Mouse (Mus musculus) CH12.LX (cell line): ENCODE measurements around the gene Rgs11. TPM values are rescaled to one million over a fixed set of nuclear protein-coding genes. Genes with fewer than 3 reads are reported as not detected.
A peak's percentile ranks its signal among the peaks of the same experiment; 100 is the strongest.
"Not testable (repeated sequence)": the region's sequence is repeated elsewhere in the genome, so short reads cannot be mapped to it uniquely, and the experiment has no call there.

Experiments
- DNase-seq: peaks from one replicate; pipeline ENCODE4 v3.0.0-alpha.2; 2013; ENCODE audit errors: extremely low read depth
- H3K27ac ChIP-seq: 2 replicates; pipeline ENCODE4 v1.5.1; 2012; ENCODE audit warnings: low read depth, mild to moderate bottlenecking, control low read depth, moderate library complexity; ENCODE audit not compliant: insufficient read depth
- H3K27me3 ChIP-seq: replicated peaks from 2 replicates; pipeline ENCODE3; 2012; ENCODE audit warnings: inconsistent platforms
- H3K36me3 ChIP-seq, 2 experiments: replicated peaks in 1 of 2; 2 replicates each; pipeline versions ENCODE3 to v1.6.1; 2012; ENCODE audit warnings: inconsistent platforms in 1 of 2, low read length in 1 of 2, mild to moderate bottlenecking in 1 of 2, mixed read lengths in 1 of 2, moderate library complexity in 1 of 2; ENCODE audit not compliant: control insufficient read depth in 1 of 2, insufficient read depth in 1 of 2
- H3K4me1 ChIP-seq, 2 experiments: 2 replicates each; pipeline ENCODE4 v1.6.1; 2012; ENCODE audit warnings: inconsistent platforms in 1 of 2, moderate library complexity in 1 of 2; ENCODE audit not compliant: insufficient read depth in 2 of 2, control insufficient read depth in 1 of 2
- H3K4me2 ChIP-seq: 2 replicates; pipeline ENCODE4 v1.6.1; 2012; ENCODE audit warnings: low read depth, mild to moderate bottlenecking, control low read depth; ENCODE audit not compliant: poor library complexity, insufficient read depth, severe bottlenecking
- H3K4me3 ChIP-seq, 3 experiments: fragments of 150-350 bp in 1 of 3; sonication (generic) in 1 of 3; replicated peaks in 1 of 3; 2 replicates each; pipeline versions ENCODE3 to v1.5.1; 2011 to 2012; ENCODE audit warnings: low read depth in 2 of 3, low read length in 2 of 3, mild to moderate bottlenecking in 2 of 3, moderate library complexity in 2 of 3, control low read depth in 1 of 3, improper control_type of control experiment in 1 of 3, inconsistent platforms in 1 of 3, mixed read lengths in 1 of 3; ENCODE audit not compliant: poor library complexity in 1 of 3
- H3K79me2 ChIP-seq: replicated peaks from 2 replicates; pipeline ENCODE4 v1.6.1; 2012; ENCODE audit warnings: mild to moderate bottlenecking, moderate library complexity; ENCODE audit not compliant: control insufficient read depth, poor library complexity, insufficient read depth, severe bottlenecking; ENCODE audit errors: extremely low read depth
- H3K9ac ChIP-seq: 2 replicates; pipeline ENCODE4 v1.6.1; 2012; ENCODE audit warnings: low read depth, mild to moderate bottlenecking, control low read depth, moderate library complexity; ENCODE audit not compliant: insufficient read depth
- H3K9me3 ChIP-seq: replicated peaks from 2 replicates; pipeline ENCODE3; 2012; ENCODE audit warnings: low read length, inconsistent platforms, mixed read lengths
- CHD1 ChIP-seq: IDR thresholded peaks from 2 replicates; pipeline ENCODE4 v1.6.1; 2012; ENCODE audit warnings: low read depth, low read length, improper control_type of control experiment, inconsistent platforms
- CTCF ChIP-seq, 2 experiments: IDR thresholded peaks in 1 of 2; conservative IDR thresholded peaks in 1 of 2; 2 replicates each; pipeline ENCODE4 v1.5.1; 2011 to 2012; ENCODE audit warnings: low read depth in 2 of 2, low read length in 2 of 2, improper control_type of control experiment in 1 of 2, inconsistent platforms in 1 of 2, mild to moderate bottlenecking in 1 of 2, moderate library complexity in 1 of 2
- EP300 ChIP-seq: IDR thresholded peaks from 2 replicates; pipeline ENCODE4 v1.6.1; 2011; ENCODE audit warnings: low read length, improper control_type of control experiment
- ETS1 ChIP-seq: conservative IDR thresholded peaks from 2 replicates; pipeline ENCODE4 v1.6.1; 2012; ENCODE audit warnings: low read depth, mild to moderate bottlenecking, inconsistent platforms, low read length, improper control_type of control experiment, moderate library complexity
- MEF2A ChIP-seq: IDR thresholded peaks from 2 replicates; pipeline ENCODE4 v1.6.1; 2014; ENCODE audit warnings: low read depth, mild to moderate bottlenecking, inconsistent platforms, low read length, improper control_type of control experiment, borderline replicate concordance
- MXI1 ChIP-seq: IDR thresholded peaks from 2 replicates; pipeline ENCODE4 v1.6.1; 2011; ENCODE audit warnings: mild to moderate bottlenecking, low read depth, low read length, improper control_type of control experiment
- MYC ChIP-seq: IDR thresholded peaks from 2 replicates; pipeline ENCODE4 v1.6.1; 2011; ENCODE audit warnings: low read depth, mild to moderate bottlenecking, improper control_type of control experiment, low read length
- NELFE ChIP-seq: IDR thresholded peaks from 2 replicates; pipeline ENCODE4 v1.6.1; 2011; ENCODE audit warnings: low read depth, low read length, improper control_type of control experiment
- NRF1 ChIP-seq: IDR thresholded peaks from 2 replicates; pipeline ENCODE4 v1.6.1; 2014; ENCODE audit warnings: low read depth, mild to moderate bottlenecking, inconsistent platforms, low read length, improper control_type of control experiment, moderate library complexity
- PAX5 ChIP-seq: IDR thresholded peaks from 2 replicates; pipeline ENCODE4 v1.6.1; 2012; ENCODE audit warnings: low read length, inconsistent platforms, mixed read lengths
- POLR2AphosphoS2 ChIP-seq: IDR thresholded peaks from 2 replicates; pipeline ENCODE4 v1.6.1; 2011; ENCODE audit warnings: low read depth, low read length, improper control_type of control experiment
- RCOR1 ChIP-seq: conservative IDR thresholded peaks from 2 replicates; pipeline ENCODE4 v1.6.1; 2012; ENCODE audit warnings: low read depth, mild to moderate bottlenecking, inconsistent platforms, low read length, improper control_type of control experiment
- SIN3A ChIP-seq: IDR thresholded peaks from 2 replicates; pipeline ENCODE4 v1.6.1; 2012; ENCODE audit warnings: low read length, improper control_type of control experiment, inconsistent platforms
- TBP ChIP-seq: conservative IDR thresholded peaks from 2 replicates; pipeline ENCODE4 v1.6.1; 2011; ENCODE audit warnings: low read depth, low read length, improper control_type of control experiment
- TCF12 ChIP-seq: IDR thresholded peaks from 2 replicates; pipeline ENCODE4 v1.6.1; 2014; ENCODE audit warnings: low read depth, mild to moderate bottlenecking, inconsistent platforms, low read length, improper control_type of control experiment
- ZKSCAN1 ChIP-seq: IDR thresholded peaks from 2 replicates; pipeline ENCODE4 v1.6.1; 2012; ENCODE audit warnings: low read depth, inconsistent platforms, low read length, improper control_type of control experiment, borderline replicate concordance
- ZMIZ1 ChIP-seq: IDR thresholded peaks from 2 replicates; pipeline ENCODE4 v1.6.1; 2012; ENCODE audit warnings: low read depth, mild to moderate bottlenecking, inconsistent platforms, low read length, improper control_type of control experiment
- ZNF384 ChIP-seq: IDR thresholded peaks from 2 replicates; pipeline ENCODE4 v1.6.1; 2012; ENCODE audit warnings: low read depth, low read length, improper control_type of control experiment, inconsistent platforms
- dilution Hi-C: fragments of 300-500 bp; cut with MboI; formaldehyde crosslinking; loops from 2 replicates; pipeline ENCODE4 v1.14.3; 2020; ENCODE audit warnings: low sequenced_read_pairs; ENCODE audit not compliant: extremely low pct_unique_long_range_greater_than_20kb, extremely low pct_ligation_motif_present
- in situ Hi-C: fragments of 300-500 bp; cut with MboI; formaldehyde crosslinking; loops from 3 replicates; pipeline ENCODE4 v1.14.3; 2019; ENCODE audit warnings: low sequenced_read_pairs, low pct_ligation_motif_present, low pct_unique_long_range_greater_than_20kb, mixed read lengths
- polyA plus RNA-seq: library from polyadenylated mRNA; unstranded; fragments of >175 nt; gene quantifications from 2 replicates; pipeline ENCODE4 v1.2.1, GENCODE M21; 2012; ENCODE audit warnings: low read depth; ENCODE audit not compliant: insufficient read length
- total RNA-seq, 2 experiments: library from RNA; depleted of rRNA; stranded (reverse); fragments of 300-350 nt in 1 of 2; fragments of >200 nt in 1 of 2; gene quantifications; 2 replicates each; pipeline ENCODE4 v1.2.3; 2012 to 2014

Gene Rgs11
- total and polyA plus RNA-seq, 3 experiments: 0.13 to 8.1 (median 0.40) TPM

DNA sequence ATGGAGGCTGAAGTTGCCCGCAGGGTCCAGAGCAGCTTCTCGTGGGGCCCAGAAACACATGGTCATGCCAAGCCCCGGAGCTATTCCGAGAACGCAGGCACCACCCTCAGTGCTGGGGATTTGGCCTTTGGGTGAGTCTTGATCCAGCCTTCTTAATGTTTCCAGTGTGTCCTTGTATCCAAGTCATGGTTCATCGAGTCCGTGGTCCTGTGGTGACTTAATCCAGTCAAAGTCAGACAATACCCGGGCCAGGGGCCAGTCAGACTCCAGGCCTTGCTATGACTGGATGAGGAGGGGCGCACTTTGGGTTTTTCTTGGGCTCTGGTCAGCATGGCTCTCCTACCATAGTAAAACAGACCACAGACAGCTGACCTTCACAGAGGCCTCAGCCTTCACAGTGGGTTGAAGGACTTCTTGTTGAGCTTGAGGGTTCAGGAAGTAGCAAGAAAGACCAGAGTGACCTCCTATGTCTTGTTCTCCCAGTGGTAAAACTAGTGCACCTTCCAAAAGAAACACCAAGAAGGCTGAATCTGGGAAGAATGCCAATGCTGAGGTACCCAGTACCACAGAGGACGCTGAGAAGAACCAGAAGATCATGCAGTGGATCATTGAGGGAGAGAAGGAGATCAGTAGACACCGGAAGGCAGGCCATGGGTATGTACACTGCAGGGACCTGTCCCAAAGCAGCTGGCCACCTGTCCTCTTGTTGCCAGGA, 14.5 kb upstream of the Rgs11 start:
- no peaks in the 10 kb centered on the region for H3K27me3 ChIP-seq
- TF ChIP-seq TBP (no peak), ZMIZ1 (no peak), RCOR1 (no peak), ETS1 (no peak), SIN3A (no peak), MYC (no peak), CHD1 (no peak), EP300 (no peak), TCF12 (no peak), PAX5 (no peak), NELFE (no peak), NRF1 (no peak), ZKSCAN1 (no peak), MXI1 (no peak), ZNF384 (no peak), POLR2AphosphoS2 (no peak), MEF2A (no peak)
- TF ChIP-seq, all 38 proteins: peak for 0
- Histone ChIP-seq H3K27ac (no peak overlapping the region), H3K79me2 (no peaks in the 10 kb centered on the region), H3K9me3 (no peaks in the 10 kb centered on the region), H3K4me1 (no peaks in the 10 kb centered on the region), H3K9ac (no peak overlapping the region), H3K36me3 (peaks cover 71 to 93% of the 10 kb centered on the region in 2 experiments), H3K4me2 (no peak overlapping the region), H3K4me3 (no peak overlapping the region)
- dilution Hi-C loops (no loop called here), in situ Hi-C loops (no loop called here)
- no peak for DNase-seq

DNA sequence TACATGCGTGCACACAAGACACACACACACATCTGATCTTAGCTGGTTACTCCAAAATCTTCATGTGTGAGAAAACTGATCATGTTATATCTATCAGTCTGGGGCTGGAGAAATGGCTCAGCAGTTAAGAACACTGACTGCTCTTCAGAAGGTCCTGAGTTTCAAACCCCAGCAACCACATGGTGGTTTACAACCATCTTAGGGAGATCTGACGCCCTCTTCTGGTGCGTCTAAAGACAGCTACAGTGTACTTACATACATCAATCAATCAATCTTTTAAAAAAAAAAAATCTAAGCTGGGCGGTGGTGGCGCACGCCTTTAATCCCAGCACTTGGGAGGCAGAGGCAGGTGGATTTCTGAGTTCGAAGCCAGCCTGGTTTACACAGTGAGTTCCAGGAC, 11.3 kb upstream of the Rgs11 start:
- DNase-seq, H3K9ac ChIP-seq, H3K9me3 ChIP-seq, H3K4me2 ChIP-seq, H3K79me2 ChIP-seq, H3K27ac ChIP-seq, H3K4me3 ChIP-seq, dilution Hi-C loops, H3K27me3 ChIP-seq, H3K4me1 ChIP-seq: not testable (repeated sequence)
- peaks cover 77 to 94% of the 10 kb centered on the region in 2 experiments for H3K36me3 ChIP-seq
- TF ChIP-seq MYC (0 out of 2 replicates have a peak, but pooled peaks have one; percentile 18), CTCF (conservative IDR thresholded peaks at IDR 0.05 in 1 of 2, IDR thresholded peaks at IDR 0.05 in 1 of 2; ENCODE audit: low read depth in 2 of 2, low read length in 2 of 2) (peak in 1 of 2 experiments; percentile 24; a peak in 1 of 4 replicates)
- in situ Hi-C loops: loop anchor here (5.0 kb wide), 1 partner anchor 51 kb away; the partner anchor contains the start of gene Fam234a
